Mouse (Mus musculus): ENCODE measurements around the gene Kcnk4.

GRCm38 (mm10) chr19:6950613-6951153, 16.4 kb upstream of the Kcnk4 start:
- no peak for TF ChIP-seq CTCF (IDR thresholded peaks at IDR 0.05; ENCODE audit: borderline replicate concordance, control insufficient read depth, extremely low read depth, insufficient read depth, low read length, poor library complexity)
- TF ChIP-seq POLR2A (IDR thresholded peaks at IDR 0.05; ENCODE audit: control insufficient read depth, extremely low read depth, insufficient read depth, low read length, poor library complexity): no peak

All from thymus, adult 2 months (tissue).